Mouse (Mus musculus) thymus, adult 2 months (tissue): Measurements from ENCODE around the gene Entpd5. TPM values are rescaled to one million over a fixed set of nuclear protein-coding genes. Genes with fewer than 3 reads are reported as not detected.

ENCODE experiments used
- DNase-seq: peaks from one replicate; pipeline ENCODE4 v3.0.0; 2021
- H3K27ac ChIP-seq: fragments of 200-500 bp; 2 replicates; pipeline ENCODE4 v1.5.1; 2012; ENCODE audit warnings: low read length, control low read depth; ENCODE audit not compliant: control insufficient read depth, insufficient read depth
- H3K27me3 ChIP-seq: fragments of 200-500 bp; 2 replicates; pipeline ENCODE4 v1.6.1; 2012; ENCODE audit warnings: mild to moderate bottlenecking, low read length, moderate library complexity, mixed read lengths; ENCODE audit not compliant: control insufficient read depth, insufficient read depth
- H3K36me3 ChIP-seq: fragments of 200-500 bp; 2 replicates; pipeline ENCODE4 v1.6.1; 2012; ENCODE audit warnings: mild to moderate bottlenecking, low read length, moderate library complexity; ENCODE audit not compliant: control insufficient read depth, insufficient read depth
- H3K4me1 ChIP-seq: fragments of 200-500 bp; replicated peaks from 2 replicates; pipeline ENCODE4 v1.6.1; 2012; ENCODE audit warnings: low read length; ENCODE audit not compliant: control insufficient read depth, insufficient read depth
- H3K4me3 ChIP-seq: fragments of 200-500 bp; 2 replicates; pipeline ENCODE4 v1.5.1; 2012; ENCODE audit warnings: mild to moderate bottlenecking, low read length, control low read depth, moderate library complexity; ENCODE audit not compliant: control insufficient read depth, insufficient read depth
- CTCF ChIP-seq: fragments of 200-500 bp; IDR thresholded peaks from 2 replicates; pipeline ENCODE4 v1.5.1; 2012; ENCODE audit warnings: mild to moderate bottlenecking, control low read depth, low read length, moderate library complexity, borderline replicate concordance; ENCODE audit not compliant: control insufficient read depth, poor library complexity, insufficient read depth; ENCODE audit errors: extremely low read depth
- POLR2A ChIP-seq: fragments of 200-500 bp; IDR thresholded peaks from 2 replicates; pipeline ENCODE4 v1.6.1; 2012; ENCODE audit warnings: mild to moderate bottlenecking, low read length, control low read depth, moderate library complexity; ENCODE audit not compliant: control insufficient read depth, poor library complexity, insufficient read depth; ENCODE audit errors: extremely low read depth
- WGBS: fragments of 180-500 bp; shearing (Covaris S2); methylation state at CpG from one replicate; pipeline ENCODE4 v1.1.7; 2018; 5-methylcytosine and 5-hydroxymethylcytosine counted together
- polyA plus RNA-seq: library from polyadenylated mRNA; depleted of rRNA; stranded (reverse); fragments of >200 nt; gene quantifications from 2 replicates; pipeline ENCODE4 v1.2.3, GENCODE M21; 2012

Gene Entpd5
- polyA plus RNA-seq, 1 experiment: 24.8 TPM

DNA sequence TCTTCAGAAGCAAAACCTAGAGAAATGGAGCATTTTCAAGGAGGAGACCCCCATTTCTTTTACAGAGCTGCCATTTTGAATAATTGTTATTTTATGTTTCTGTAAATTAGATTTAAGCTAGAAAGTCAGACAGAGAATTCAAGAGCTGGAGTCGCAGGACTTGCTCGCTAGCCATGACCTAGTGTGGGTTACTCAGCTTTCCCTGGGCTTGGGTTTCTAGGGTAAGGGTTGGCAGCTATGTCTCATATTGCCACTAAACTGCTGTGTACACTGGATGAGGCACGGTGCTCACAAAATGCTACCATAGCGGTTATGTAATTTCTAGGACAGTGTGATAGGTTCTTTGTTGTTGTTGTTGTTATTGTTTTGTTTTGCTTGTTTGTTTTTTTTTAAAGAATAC is 16.1 kb downstream of the Entpd5 start:
- Histone ChIP-seq H3K27me3 (no peaks in the 10 kb centered on the region), H3K27ac (no peak overlapping the region), H3K4me3 (no peak overlapping the region), H3K36me3 (peaks cover 39% of the 10 kb centered on the region), H3K4me1 (peaks cover 11% of the 10 kb centered on the region)
- DNase-seq: no peak
- 97% methylated on average over 4 of the region's 4 CpGs for WGBS
- TF ChIP-seq POLR2A (no peak), CTCF (no peak)

GRCm38 (mm10) chr12:84390336-84390735 is 18.5 kb downstream of the Entpd5 start:
- WGBS: 95% methylated on average over 6 of the region's 6 CpGs
- TF ChIP-seq POLR2A (no peak), CTCF (no peak)
- Histone ChIP-seq H3K27ac (no peak overlapping the region), H3K36me3 (peaks cover 44% of the 10 kb centered on the region), H3K27me3 (no peaks in the 10 kb centered on the region), H3K4me3 (no peak overlapping the region), H3K4me1 (peaks cover 11% of the 10 kb centered on the region)
- no peak for DNase-seq

- peak overlapping the region; percentile 17 for H3K27ac ChIP-seq
- H3K4me1 ChIP-seq: peaks cover 11% of the 10 kb centered on the region
- WGBS: 27% methylated on average over 14 of the region's 14 CpGs
- TF ChIP-seq CTCF: no peak
- TF ChIP-seq POLR2A: no peak
- no peaks in the 10 kb centered on the region for H3K27me3 ChIP-seq
- no peak for DNase-seq
- H3K4me3 ChIP-seq: no peak overlapping the region
- H3K36me3 ChIP-seq: peaks cover 50% of the 10 kb centered on the region
These were observed 19.9 kb downstream of the Entpd5 start for GRCm38 (mm10) chr12:84388774-84389400.

- DNase-seq: no peak
- H3K27ac ChIP-seq: no peak overlapping the region
- no peaks in the 10 kb centered on the region for H3K27me3 ChIP-seq
- TF ChIP-seq POLR2A: no peak
- no peak for TF ChIP-seq CTCF
- peaks cover 47% of the 10 kb centered on the region for H3K36me3 ChIP-seq
- H3K4me3 ChIP-seq: no peak overlapping the region
- peaks cover 11% of the 10 kb centered on the region for H3K4me1 ChIP-seq
- WGBS: 94% methylated on average over 8 of the region's 8 CpGs
These were observed 20.7 kb downstream of the Entpd5 start for GRCm38 (mm10) chr12:84388097-84388496.

GRCm38 (mm10) chr12:84385408-84385807 is 23.4 kb downstream of the Entpd5 start:
- Histone ChIP-seq H3K36me3 (peaks cover 37% of the 10 kb centered on the region), H3K27me3 (no peaks in the 10 kb centered on the region), H3K27ac (no peak overlapping the region), H3K4me1 (peaks cover 11% of the 10 kb centered on the region), H3K4me3 (no peak overlapping the region)
- no peak for TF ChIP-seq POLR2A
- no peak for TF ChIP-seq CTCF
- 98% methylated on average over 4 of the region's 4 CpGs for WGBS
- DNase-seq: no peak

DNA sequence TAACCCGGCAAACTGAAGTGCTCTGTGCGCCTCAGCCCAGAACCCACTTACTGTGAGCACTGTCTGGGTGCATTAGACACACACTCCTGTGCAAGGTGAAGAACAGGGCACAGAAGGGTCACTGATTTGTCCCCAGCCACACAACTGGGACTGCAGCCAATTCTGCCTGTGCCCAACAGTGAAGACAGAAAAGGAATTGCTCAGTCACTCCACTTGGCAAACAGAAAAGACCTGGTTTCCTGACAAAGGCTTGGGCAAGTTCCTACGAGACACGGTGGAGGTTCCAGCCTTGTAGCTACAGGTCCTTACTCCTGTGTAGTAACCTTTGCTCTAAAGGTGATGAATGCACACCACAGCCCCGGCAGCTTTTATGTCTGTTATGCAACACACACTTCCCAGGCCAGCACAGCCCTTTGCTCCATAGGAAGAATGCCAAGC is 24.2 kb downstream of the Entpd5 start:
- H3K27me3 ChIP-seq: no peaks in the 10 kb centered on the region
- H3K4me1 ChIP-seq: peaks cover 11% of the 10 kb centered on the region
- no peak overlapping the region for H3K27ac ChIP-seq
- H3K36me3 ChIP-seq: peaks cover 36% of the 10 kb centered on the region
- no peak overlapping the region for H3K4me3 ChIP-seq
- no peak for DNase-seq
- 66% methylated on average over 5 of the region's 5 CpGs for WGBS
- no peak for TF ChIP-seq CTCF
- TF ChIP-seq POLR2A: no peak
